Mouse (Mus musculus) neural tube, embryonic 11.5 days (tissue): Measurements from ENCODE around the gene Dlgap1. TPM values are rescaled to one million over a fixed set of nuclear protein-coding genes. Genes with fewer than 3 reads are reported as not detected.

ENCODE experiments used
- ATAC-seq: fragments of 200-750 bp; cut with Nextera tagmentation; 2 replicates; pipeline ENCODE4 v1.8.0; 2017; ENCODE audit warnings: moderate number of reproducible peaks, mild to moderate bottlenecking, moderate TSS enrichment, moderate library complexity; ENCODE audit not compliant: insufficient read depth, low FRiP score, low TSS enrichment
- DNase-seq: peaks from one replicate; pipeline ENCODE4 v3.0.0-alpha.2; 2015; ENCODE audit warnings: low spot score
- H3K27ac ChIP-seq: fragments of 300-500 bp; sonication (generic); 2 replicates; pipeline ENCODE4 v1.5.1; 2014; ENCODE audit warnings: low read depth, mild to moderate bottlenecking, low read length
- H3K27me3 ChIP-seq: fragments of 300-500 bp; sonication (generic); 2 replicates; pipeline ENCODE4 v1.6.1; 2014; ENCODE audit warnings: mild to moderate bottlenecking, low read length, mixed read lengths; ENCODE audit not compliant: control insufficient read depth, insufficient read depth
- H3K36me3 ChIP-seq: fragments of 300-500 bp; sonication (generic); 2 replicates; pipeline ENCODE4 v1.6.1; 2014; ENCODE audit warnings: mild to moderate bottlenecking, low read length, moderate library complexity, mixed read lengths; ENCODE audit not compliant: control insufficient read depth, insufficient read depth
- H3K4me1 ChIP-seq: fragments of 300-500 bp; sonication (generic); 2 replicates; pipeline ENCODE4 v1.6.1; 2014; ENCODE audit warnings: low read length, mixed read lengths; ENCODE audit not compliant: control insufficient read depth, insufficient read depth
- H3K4me2 ChIP-seq: fragments of 300-500 bp; sonication (generic); 2 replicates; pipeline ENCODE4 v1.6.1; 2014; ENCODE audit warnings: low read depth, mild to moderate bottlenecking, moderate library complexity
- H3K4me3 ChIP-seq: fragments of 300-500 bp; sonication (generic); 2 replicates; pipeline ENCODE4 v1.5.1; 2014; ENCODE audit warnings: low read depth, low read length
- H3K9ac ChIP-seq: fragments of 300-500 bp; sonication (generic); 2 replicates; pipeline ENCODE4 v1.6.1; 2014; ENCODE audit warnings: mild to moderate bottlenecking, low read length
- H3K9me3 ChIP-seq: fragments of 300-500 bp; sonication (generic); 2 replicates; pipeline ENCODE4 v1.6.1; 2016; ENCODE audit warnings: low read length; ENCODE audit not compliant: control insufficient read depth
- WGBS: fragments of 180-500 bp; shearing (Covaris S2); extraction: QIAGEN DNeasy Blood & Tissue Kit; methylation state at CpG from one replicate; pipeline ENCODE4 v1.1.7; 2014; 5-methylcytosine and 5-hydroxymethylcytosine counted together
- polyA plus RNA-seq: library from polyadenylated mRNA; unstranded; fragments of >200 nt; fragmentation: Nextera tagmentation; extraction: Ambion mirVana; gene quantifications from 2 replicates; pipeline ENCODE4 v1.2.1, GENCODE M21; 2014

Dlgap1 gene
- polyA plus RNA-seq, 1 experiment from 2014 or later = 5.9 TPM

- 89% methylated on average over 4 of the region's 4 CpGs for WGBS
- Histone ChIP-seq H3K4me2 (no peak overlapping the region), H3K27me3 (no peaks in the 10 kb centered on the region), H3K9me3 (no peaks in the 10 kb centered on the region), H3K4me1 (no peaks in the 10 kb centered on the region), H3K27ac (no peak overlapping the region), H3K4me3 (no peak overlapping the region), H3K9ac (no peak overlapping the region), H3K36me3 (no peaks in the 10 kb centered on the region)
- DNase-seq = no peak
- ATAC-seq = no peak
Measured at GRCm38 (mm10) chr17:70494338-70494737, 525.5 kb downstream of the Dlgap1 start.

DNA sequence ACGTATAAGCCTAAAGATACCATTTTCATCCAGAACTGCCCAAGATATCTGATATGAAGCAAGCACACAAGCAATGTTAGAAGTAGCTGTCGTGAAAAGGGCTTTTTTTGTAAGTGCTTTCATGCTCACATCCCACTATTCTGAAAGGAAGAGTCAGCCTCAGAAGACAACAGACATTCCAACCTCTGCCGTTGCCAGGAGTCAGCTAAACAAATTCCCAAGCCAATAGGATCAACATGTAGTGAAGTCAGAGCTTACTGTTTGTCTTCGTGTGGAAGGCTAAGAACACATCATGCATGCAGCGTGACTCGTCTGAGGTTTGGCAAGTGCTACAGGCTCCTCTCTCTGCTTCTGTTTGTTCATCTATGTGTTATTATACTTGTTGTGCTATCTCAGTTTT is 529.4 kb downstream of the Dlgap1 start:
- H3K9ac ChIP-seq = no peak overlapping the region
- H3K4me2 ChIP-seq = no peak overlapping the region
- H3K27me3 ChIP-seq = no peaks in the 10 kb centered on the region
- no peak for ATAC-seq
- 82% methylated on average over 6 of the region's 6 CpGs for WGBS
- no peaks in the 10 kb centered on the region for H3K36me3 ChIP-seq
- H3K4me3 ChIP-seq = no peak overlapping the region
- H3K9me3 ChIP-seq = no peaks in the 10 kb centered on the region
- DNase-seq = no peak
- no peak overlapping the region for H3K27ac ChIP-seq
- no peaks in the 10 kb centered on the region for H3K4me1 ChIP-seq

GRCm38 (mm10) chr17:70501933-70502332 is 533.1 kb downstream of the Dlgap1 start:
- no peak overlapping the region for H3K4me2 ChIP-seq
- DNase-seq (no peak), ATAC-seq (no peak)
- no peak overlapping the region for H3K9ac ChIP-seq
- WGBS = 76% methylated on average over 7 of the region's 7 CpGs
- H3K4me1 ChIP-seq = no peaks in the 10 kb centered on the region
- H3K9me3 ChIP-seq = no peaks in the 10 kb centered on the region
- no peaks in the 10 kb centered on the region for H3K27me3 ChIP-seq
- H3K27ac ChIP-seq = no peak overlapping the region
- H3K36me3 ChIP-seq = no peaks in the 10 kb centered on the region
- no peak overlapping the region for H3K4me3 ChIP-seq

DNA sequence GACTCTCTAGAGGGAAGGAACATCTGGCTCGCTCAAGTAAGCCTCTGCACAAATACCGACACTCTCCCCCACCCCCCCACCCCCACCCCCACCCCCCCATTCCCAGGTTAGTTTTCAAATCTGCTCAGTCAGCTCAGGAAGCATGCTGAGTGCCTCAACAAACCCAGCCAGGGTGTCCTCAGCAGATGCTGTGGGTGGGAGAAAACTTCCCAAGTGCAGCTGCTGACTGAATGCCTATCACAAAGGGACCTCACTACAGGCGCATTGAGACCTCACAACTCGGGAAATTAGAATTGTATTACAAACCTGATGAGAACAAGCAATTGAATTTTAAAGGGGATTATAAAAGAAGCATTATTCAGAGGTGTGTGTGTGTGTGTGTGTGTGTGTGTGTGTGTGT is 538.9 kb downstream of the Dlgap1 start:
- Histone ChIP-seq H3K4me1 (no peaks in the 10 kb centered on the region), H3K9me3 (no peaks in the 10 kb centered on the region), H3K4me3 (no peak overlapping the region), H3K9ac (no peak overlapping the region), H3K27ac (no peak overlapping the region), H3K36me3 (no peaks in the 10 kb centered on the region), H3K27me3 (no peaks in the 10 kb centered on the region), H3K4me2 (no peak overlapping the region)
- no peak for DNase-seq
- 46% methylated on average over 4 of the region's 4 CpGs for WGBS
- no peak for ATAC-seq

GRCm38 (mm10) chr17:70510441-70510840 is 541.6 kb downstream of the Dlgap1 start:
- no peak for DNase-seq
- Histone ChIP-seq H3K27me3 (no peaks in the 10 kb centered on the region), H3K27ac (no peak overlapping the region), H3K36me3 (no peaks in the 10 kb centered on the region), H3K4me3 (no peak overlapping the region), H3K4me1 (no peaks in the 10 kb centered on the region), H3K9ac (no peak overlapping the region), H3K9me3 (no peaks in the 10 kb centered on the region), H3K4me2 (no peak overlapping the region)
- WGBS = 87% methylated on average over 5 of the region's 5 CpGs
- ATAC-seq = no peak

- H3K27ac ChIP-seq = no peak overlapping the region
- H3K9ac ChIP-seq = no peak overlapping the region
- DNase-seq (no peak), ATAC-seq (no peak)
- WGBS = 87% methylated on average over 3 of the region's 3 CpGs
- H3K4me3 ChIP-seq = no peak overlapping the region
- H3K27me3 ChIP-seq = no peaks in the 10 kb centered on the region
- no peak overlapping the region for H3K4me2 ChIP-seq
- no peaks in the 10 kb centered on the region for H3K4me1 ChIP-seq
- H3K9me3 ChIP-seq = no peaks in the 10 kb centered on the region
- H3K36me3 ChIP-seq = no peaks in the 10 kb centered on the region
Measured at GRCm38 (mm10) chr17:70511401-70511800, 542.5 kb downstream of the Dlgap1 start.

GRCm38 (mm10) chr17:70513736-70514135 is 544.9 kb downstream of the Dlgap1 start:
- DNase-seq = no peak
- H3K9me3 ChIP-seq = no peaks in the 10 kb centered on the region
- 82% methylated on average over 5 of the region's 5 CpGs for WGBS
- H3K27ac ChIP-seq = no peak overlapping the region
- no peaks in the 10 kb centered on the region for H3K27me3 ChIP-seq
- H3K36me3 ChIP-seq = no peaks in the 10 kb centered on the region
- no peak overlapping the region for H3K9ac ChIP-seq
- no peak overlapping the region for H3K4me2 ChIP-seq
- H3K4me1 ChIP-seq = no peaks in the 10 kb centered on the region
- no peak for ATAC-seq
- no peak overlapping the region for H3K4me3 ChIP-seq

- no peak overlapping the region for H3K27ac ChIP-seq
- H3K4me1 ChIP-seq = no peaks in the 10 kb centered on the region
- ATAC-seq = no peak
- no peaks in the 10 kb centered on the region for H3K27me3 ChIP-seq
- no peak overlapping the region for H3K9ac ChIP-seq
- WGBS = 90% methylated on average over 18 of the region's 18 CpGs
- no peaks in the 10 kb centered on the region for H3K36me3 ChIP-seq
- H3K9me3 ChIP-seq = no peaks in the 10 kb centered on the region
- H3K4me2 ChIP-seq = no peak overlapping the region
- no peak overlapping the region for H3K4me3 ChIP-seq
- no peak for DNase-seq
Measured at GRCm38 (mm10) chr17:70516506-70516905, 547.6 kb downstream of the Dlgap1 start.

GRCm38 (mm10) chr17:70517333-70517732 is 548.5 kb downstream of the Dlgap1 start:
- ATAC-seq = no peak
- H3K27me3 ChIP-seq = no peaks in the 10 kb centered on the region
- no peaks in the 10 kb centered on the region for H3K36me3 ChIP-seq
- H3K9me3 ChIP-seq = no peaks in the 10 kb centered on the region
- H3K27ac ChIP-seq = no peak overlapping the region
- no peak overlapping the region for H3K4me2 ChIP-seq
- no peaks in the 10 kb centered on the region for H3K4me1 ChIP-seq
- no peak overlapping the region for H3K4me3 ChIP-seq
- no peak for DNase-seq
- WGBS = 91% methylated on average over 12 of the region's 12 CpGs
- no peak overlapping the region for H3K9ac ChIP-seq
